Mouse (Mus musculus) Muller cell, postnatal 12 days (primary cell): ENCODE results near the gene Mrps14.

Source experiments
- DNase-seq: peaks from one replicate; pipeline ENCODE4 v3.0.0-alpha.2; 2015; ENCODE audit errors: inconsistent ontology term

Gene Mrps14

DNA sequence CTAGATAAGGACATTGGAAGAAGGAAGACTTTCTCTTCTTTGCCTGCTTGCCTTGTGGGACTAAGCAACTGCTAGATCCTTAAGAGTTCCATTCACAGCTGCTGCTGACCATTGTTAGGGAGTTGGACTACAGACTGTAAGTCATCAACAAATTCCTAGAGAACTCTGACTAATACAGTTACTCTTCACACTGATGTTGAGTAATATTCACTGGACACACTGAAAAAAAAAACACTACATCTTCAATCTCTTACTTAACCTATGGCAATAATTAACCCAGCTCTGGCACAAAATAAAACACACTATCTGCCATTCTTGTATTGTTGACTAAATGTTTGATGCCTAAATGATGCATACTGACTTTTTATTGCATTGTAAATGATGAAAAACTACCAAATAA is 32.8 kb downstream of the Mrps14 start:
- DNase-seq = no peak

DNA sequence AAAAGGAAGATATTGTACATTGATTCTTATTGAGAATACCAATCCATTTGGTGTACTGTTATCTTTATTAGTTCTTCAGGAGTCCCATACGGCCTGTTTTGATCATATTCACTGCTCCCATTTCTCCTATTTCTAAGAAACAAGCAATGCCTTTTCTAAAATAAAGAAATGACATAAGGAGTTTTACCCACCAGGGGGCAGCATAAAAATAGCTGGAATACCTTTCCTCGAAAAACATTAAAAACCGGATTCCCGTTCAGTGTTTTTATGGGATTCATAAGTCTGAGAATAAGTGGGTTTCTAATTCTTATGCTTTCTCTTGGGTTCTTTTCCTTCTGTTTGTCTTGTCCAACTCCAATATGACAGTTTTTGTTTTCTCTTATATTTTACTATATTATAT is 36.0 kb downstream of the Mrps14 start:
- DNase-seq = no peak

DNA sequence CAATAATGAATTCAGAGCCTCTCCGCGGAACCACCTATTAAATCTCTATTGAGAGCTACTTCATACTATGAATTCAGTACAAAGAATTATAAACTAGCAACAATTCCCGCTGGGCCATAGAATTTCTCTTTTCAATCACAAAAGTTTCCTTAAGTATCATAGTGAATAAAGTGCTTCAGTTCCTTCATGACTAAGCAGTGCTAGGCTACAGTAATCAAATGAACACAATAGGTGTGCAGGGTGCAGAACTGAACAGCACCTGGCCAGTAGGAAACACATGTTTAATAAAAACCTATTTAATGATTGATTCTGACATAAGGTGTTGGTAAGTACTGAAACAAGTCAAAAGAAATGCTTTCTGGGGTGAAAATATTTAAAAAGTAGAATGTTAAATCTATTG is 37.1 kb downstream of the Mrps14 start:
- no peak for DNase-seq

DNA sequence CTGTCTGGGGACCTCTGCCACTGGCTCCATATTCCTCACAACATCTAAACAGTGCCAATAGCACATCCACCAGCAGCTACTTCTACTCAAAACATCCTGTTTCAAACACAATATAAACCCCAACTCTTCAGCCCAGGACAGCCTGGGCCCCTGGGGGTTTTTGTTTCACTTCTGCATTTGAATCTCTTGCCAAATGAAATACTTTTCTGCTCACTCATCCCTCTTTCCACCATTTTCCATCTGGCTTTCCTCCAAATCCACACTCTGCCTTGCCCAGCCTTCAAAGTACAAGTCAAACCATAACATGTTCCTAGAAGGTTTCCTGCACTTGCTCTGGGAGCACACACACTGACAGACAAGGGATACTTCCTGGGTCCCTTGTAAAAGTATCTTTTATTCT is 38.9 kb downstream of the Mrps14 start:
- DNase-seq = peak; percentile 92

DNA sequence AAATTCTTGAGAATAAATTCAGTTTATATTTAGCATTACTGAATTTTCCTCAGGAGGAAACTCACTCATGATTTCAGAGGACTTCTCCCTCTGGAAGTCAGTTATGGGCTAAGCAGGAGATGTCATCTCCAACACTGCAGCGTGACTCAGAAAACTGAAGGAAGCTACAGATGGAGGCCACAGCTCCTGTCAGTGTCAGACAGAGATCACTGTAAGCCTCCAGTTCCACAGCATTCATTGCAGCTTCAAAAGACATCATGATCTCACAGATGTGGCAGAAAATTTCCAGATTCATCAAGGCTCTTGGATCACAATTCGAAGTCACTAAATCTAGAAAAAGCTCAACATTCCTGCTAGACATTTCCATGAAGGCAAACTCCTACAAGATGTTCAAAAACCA is 43.0 kb downstream of the Mrps14 start:
- DNase-seq = no peak

DNA sequence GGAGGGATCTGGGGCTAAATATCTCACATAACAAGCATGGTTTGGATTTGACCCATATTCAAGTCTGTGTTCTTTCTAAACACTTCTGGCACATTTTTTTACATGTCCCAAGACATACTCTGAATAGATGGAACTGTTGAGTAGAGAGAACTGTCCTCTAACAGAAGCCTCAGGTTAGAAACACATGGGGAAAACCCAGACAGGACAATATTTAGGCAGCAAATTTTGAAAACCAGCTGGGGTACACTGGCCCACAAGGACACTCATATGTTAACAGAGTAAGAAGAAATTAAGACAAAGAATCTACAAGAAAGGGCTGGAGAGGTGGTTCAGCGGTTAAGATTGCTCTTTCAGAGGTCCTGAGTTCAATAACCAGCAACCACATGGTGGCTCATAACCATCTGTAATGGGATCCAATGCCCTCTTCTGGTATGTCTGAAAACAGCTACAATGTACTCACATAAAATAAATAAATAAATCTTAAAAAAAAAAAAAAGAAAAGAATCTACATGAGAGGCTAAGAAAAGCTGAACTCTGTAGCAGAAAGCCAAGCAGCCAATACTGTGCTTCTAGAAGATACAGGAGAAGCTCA is 43.9 kb downstream of the Mrps14 start:
- DNase-seq = no peak

DNA sequence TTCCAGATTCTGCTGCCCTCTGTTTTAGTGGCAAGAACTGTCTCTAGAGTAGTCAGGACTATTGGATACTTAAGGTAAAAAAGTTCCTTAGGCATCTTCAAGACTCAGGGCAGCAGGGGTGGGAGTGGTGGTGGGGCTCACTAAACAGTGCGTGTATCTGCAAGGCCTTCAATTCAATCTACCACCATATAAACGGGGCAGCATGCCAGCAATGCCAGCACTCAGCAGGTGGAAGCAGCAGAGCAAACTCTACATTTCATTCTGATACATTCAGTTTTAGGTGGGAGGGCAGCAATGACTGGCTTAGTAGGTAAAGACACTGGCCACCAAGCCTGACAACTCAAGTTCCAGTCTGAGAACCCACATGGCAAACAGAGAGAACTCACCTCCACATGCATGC is 45.1 kb downstream of the Mrps14 start:
- DNase-seq = no peak

DNA sequence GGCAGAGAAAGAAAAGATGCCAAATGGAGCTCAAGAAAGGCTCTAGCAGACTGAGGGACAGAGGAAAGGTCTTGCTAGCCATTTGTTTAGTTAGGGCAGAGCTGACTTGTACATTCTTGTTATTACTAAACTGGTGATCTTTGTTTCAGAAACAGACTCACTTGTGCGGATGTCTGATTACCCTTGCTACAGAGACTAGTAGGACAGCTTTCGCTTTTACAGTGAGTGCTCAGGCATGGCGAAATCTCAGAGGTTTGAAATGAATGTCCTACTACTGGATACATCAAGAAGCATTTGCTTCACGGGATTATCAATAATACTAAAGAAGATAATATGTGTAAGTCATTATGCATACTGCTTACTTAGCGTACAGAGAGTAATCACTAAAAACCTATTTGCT is 49.7 kb downstream of the Mrps14 start:
- no peak for DNase-seq

DNA sequence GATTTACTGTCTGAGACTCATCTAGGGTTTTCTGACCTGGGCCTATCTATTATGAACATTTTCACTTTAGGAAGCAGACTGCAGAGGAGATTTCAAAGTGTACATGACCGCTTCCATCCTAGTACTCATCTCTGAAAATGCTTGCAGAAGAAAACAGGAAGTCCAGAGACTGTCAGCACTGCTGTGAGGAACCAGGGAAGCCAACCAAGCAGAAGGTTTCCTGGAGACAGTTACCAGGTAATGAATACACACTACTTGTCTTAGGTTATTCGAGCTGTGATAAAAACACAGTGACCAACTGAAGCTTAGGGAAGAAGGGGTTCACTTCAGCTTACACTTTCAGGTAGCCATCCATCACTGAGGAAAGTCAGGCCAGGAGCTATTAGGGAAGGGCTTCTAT is 50.9 kb downstream of the Mrps14 start:
- no peak for DNase-seq

DNA sequence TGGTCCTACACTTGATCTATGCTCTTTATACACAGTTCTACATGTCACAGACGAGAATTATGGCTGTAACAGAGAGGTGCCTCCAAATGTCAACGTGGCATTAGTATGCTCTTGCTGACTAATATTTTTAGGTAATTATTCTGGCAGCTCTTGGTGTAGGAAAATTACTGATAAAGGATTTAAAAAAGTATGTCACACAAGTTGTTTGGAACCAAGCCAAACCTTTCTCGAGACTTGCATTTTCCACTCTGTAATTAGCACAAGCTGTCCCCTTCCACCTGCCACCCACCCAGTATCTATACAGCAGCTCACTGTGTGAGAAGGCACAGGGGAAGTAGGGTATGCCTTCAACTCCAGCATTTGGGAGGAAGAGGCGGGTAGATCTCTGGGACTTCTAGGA is 51.8 kb downstream of the Mrps14 start:
- no peak for DNase-seq

DNA sequence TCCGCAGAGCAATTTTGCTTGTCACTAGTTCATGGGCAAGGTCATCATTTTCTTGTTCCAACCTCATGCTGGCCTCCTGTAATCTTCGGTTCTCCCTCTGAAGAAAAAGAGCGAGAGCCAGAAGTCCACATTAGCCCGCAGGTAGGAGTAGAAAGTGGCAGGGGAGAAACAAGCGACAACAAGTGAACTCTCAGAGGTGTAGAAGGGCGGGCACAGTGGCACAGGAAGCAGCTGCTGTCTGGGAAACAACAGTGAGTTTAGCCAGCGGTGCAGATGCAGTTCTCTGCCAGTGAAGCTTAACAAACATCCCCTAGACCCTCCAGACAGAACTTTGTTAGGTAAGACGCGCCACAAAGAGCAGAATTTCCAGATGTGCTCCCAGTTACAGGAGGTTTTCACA is 52.5 kb downstream of the Mrps14 start:
- no peak for DNase-seq

DNA sequence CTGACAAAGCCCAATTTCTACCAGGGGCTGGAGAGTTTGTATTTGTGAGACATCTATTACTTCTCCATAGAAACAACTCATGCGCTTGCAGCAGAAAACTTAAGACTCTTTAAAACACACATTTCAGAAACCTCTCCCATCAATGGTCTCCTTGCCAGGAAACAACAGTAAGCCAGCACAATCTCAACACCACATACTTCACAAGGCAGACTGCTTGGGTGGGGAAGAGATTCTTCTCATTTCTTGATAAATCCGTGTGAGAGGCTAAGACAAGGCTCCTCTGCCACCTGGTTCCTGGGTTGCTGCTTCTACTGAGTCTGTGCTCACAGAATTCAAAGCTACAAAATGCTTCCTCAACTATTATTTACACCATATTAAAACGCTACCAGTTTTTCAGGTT is 54.8 kb downstream of the Mrps14 start:
- no peak for DNase-seq

DNA sequence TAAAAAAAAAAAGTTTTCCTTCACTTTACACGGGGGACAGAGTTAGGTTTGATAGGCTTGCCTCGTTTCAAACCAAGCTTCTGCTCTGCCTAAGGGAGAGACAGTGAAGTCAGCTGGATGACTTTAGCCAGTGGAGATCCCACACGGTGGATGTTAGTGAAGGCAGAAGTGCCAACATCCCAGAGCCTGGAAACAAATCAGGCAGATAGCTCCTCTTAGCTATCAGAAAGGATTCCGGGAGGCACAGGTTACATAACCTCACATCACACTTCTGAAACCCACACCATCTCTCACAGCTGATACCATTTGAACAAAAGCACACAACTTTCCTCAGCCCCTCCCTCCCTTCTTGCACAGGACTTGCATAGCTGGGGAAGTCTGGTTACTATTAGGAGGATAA is 55.8 kb downstream of the Mrps14 start:
- DNase-seq = no peak

DNA sequence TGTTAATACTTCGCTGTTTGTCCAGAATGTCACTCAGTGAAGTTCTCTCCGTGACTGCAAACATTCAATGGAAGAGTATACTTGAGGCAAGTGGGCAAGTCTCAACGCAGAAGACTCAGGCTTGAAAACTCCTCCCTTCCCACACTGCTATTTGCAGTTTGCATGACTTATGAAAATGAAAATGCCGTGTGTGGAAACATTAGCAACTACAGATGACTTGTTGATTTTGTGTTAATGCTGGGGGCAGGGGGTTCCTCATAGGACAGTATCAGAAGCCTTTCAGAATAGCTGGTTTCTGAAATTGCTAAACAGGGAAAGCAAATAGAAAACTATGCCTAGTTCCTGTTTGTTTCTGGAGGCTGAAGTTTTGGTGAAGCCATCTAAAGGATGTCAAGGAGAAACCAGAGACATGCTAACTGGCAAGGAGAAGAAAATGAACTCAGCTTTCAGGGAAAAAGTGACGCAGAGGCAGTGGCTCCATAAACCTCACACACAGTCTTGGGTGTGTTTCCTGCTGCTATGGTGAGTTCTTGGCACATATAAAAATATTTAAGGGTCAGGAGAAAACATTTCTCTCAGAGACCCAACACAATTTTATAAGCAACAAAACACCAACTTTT is 56.5 kb downstream of the Mrps14 start:
- no peak for DNase-seq
